ENCODE assay signal across 8 mouse cellular contexts in genomic region chr2:160741580-160741979, GRCm38 (mm10). TPM values are rescaled to one million over a fixed set of nuclear protein-coding genes. Genes with fewer than 3 reads are reported as not detected.
A peak's percentile ranks its signal among the peaks of the same experiment; 100 is the strongest.
DNase-seq lines count a peak whose midpoint lies in the region; ATAC-seq lines count a peak whose summit lies in the region.

No protein-coding gene starts in this region.

- H3K27me3 ChIP-seq in heart, embryonic 13.5 days (replicated peaks) = no peaks in the 10 kb centered on the region
- H3K27me3 ChIP-seq in megakaryocyte, embryonic 14.5 days (replicated peaks) = no peaks in the 10 kb centered on the region
- no peaks in the 10 kb centered on the region for H3K27me3 ChIP-seq in forebrain, embryonic 14.5 days (replicated peaks; ENCODE audit: control insufficient read depth, insufficient read depth, low read length)

- H3K36me3 ChIP-seq in heart, embryonic 13.5 days = peaks cover 25% of the 10 kb centered on the region
- H3K36me3 ChIP-seq in megakaryocyte, embryonic 14.5 days (replicated peaks; ENCODE audit: low read length) = peaks cover 49% of the 10 kb centered on the region
- H3K36me3 ChIP-seq in forebrain, embryonic 14.5 days (ENCODE audit: control insufficient read depth, insufficient read depth, low read length) = peaks cover 39% of the 10 kb centered on the region

- no peaks in the 10 kb centered on the region for H3K9me3 ChIP-seq in heart, embryonic 13.5 days
- no peaks in the 10 kb centered on the region for H3K9me3 ChIP-seq in megakaryocyte, embryonic 14.5 days
- no peaks in the 10 kb centered on the region for H3K9me3 ChIP-seq in forebrain, embryonic 14.5 days (replicated peaks; ENCODE audit: control insufficient read depth, low read length)

- H3K4me3 ChIP-seq in heart, embryonic 13.5 days = no peak overlapping the region
- H3K4me3 ChIP-seq in megakaryocyte, embryonic 14.5 days (replicated peaks) = peak overlapping the region; percentile 31
- H3K4me3 ChIP-seq in forebrain, embryonic 14.5 days (ENCODE audit: low read depth, low read length) = no peak overlapping the region

- no peak for DNase-seq in heart, postnatal 14 days
- no peak for DNase-seq in forebrain, embryonic 14.5 days (ENCODE audit: low spot score)
- peak; percentile 59 for DNase-seq in lung, postnatal 25 days (ENCODE audit: low spot score)
- no peak for DNase-seq in spleen, postnatal 4 days (ENCODE audit: low spot score in 2 of 2)

- WGBS in heart, embryonic 13.5 days = 56% methylated on average over 3 of the region's 3 CpGs
- whole genome bisulfite sequencing in forebrain, embryonic 14.5 days = 82% methylated on average over 3 of the region's 3 CpGs

- intact Hi-C loops in heart, postnatal 14 days (cut with DNase I) = no loop called here

- peaks cover 99% of the 10 kb centered on the region for H3K4me1 ChIP-seq in heart, embryonic 13.5 days
- peaks cover 97% of the 10 kb centered on the region for H3K4me1 ChIP-seq in megakaryocyte, embryonic 14.5 days
- H3K4me1 ChIP-seq in forebrain, embryonic 14.5 days (ENCODE audit: control insufficient read depth, insufficient read depth, low read length) = peaks cover 30% of the 10 kb centered on the region

- peak overlapping the region; percentile 79 for H3K27ac ChIP-seq in heart, embryonic 13.5 days (replicated peaks)
- peak overlapping the region; percentile 40 for H3K27ac ChIP-seq in forebrain, embryonic 14.5 days (ENCODE audit: low read depth, low read length)

- H3K4me2 ChIP-seq in heart, embryonic 13.5 days = no peak overlapping the region
- no peak overlapping the region for H3K4me2 ChIP-seq in forebrain, embryonic 14.5 days (ENCODE audit: low read length)

- H3K9ac ChIP-seq in heart, embryonic 13.5 days = no peak overlapping the region
- no peak overlapping the region for H3K9ac ChIP-seq in forebrain, embryonic 14.5 days (ENCODE audit: low read length)

- no peak for ATAC-seq in heart, embryonic 13.5 days (ENCODE audit: extremely low read depth, insufficient number of reproducible peaks, low FRiP score, low TSS enrichment)
- ATAC-seq in megakaryocyte, adult 5-6 weeks (ENCODE audit: poor library complexity, severe bottlenecking) = no peak
- ATAC-seq in forebrain, embryonic 14.5 days = no peak
- ATAC-seq in cerebellum, adult (ENCODE audit: insufficient number of reproducible peaks, low FRiP score, low TSS enrichment) = no peak

RNA-seq across cellular contexts. Expression of gene Plcg1, which starts 10.5 kb away (rescaled TPM):
- 25.5 and 29.4 TPM in 2 replicates for polyA plus RNA-seq in heart, embryonic 13.5 days (2015; fragmentation: Nextera tagmentation; extraction: Ambion mirVana)
- total RNA-seq in heart, postnatal 14 days (2021) = 10 to 100 TPM; 85.7 to 94.4 TPM
- polyA plus RNA-seq in megakaryocyte, embryonic 14.5 days (2012; ENCODE audit: insufficient read depth, low replicate concordance) = 4.1 and 10.7 TPM in 2 replicates
- 3.3 and 6.0 TPM in 2 replicates for total RNA-seq in megakaryocyte, adult 5-6 weeks (2015)
- 6.9 and 9.0 TPM in 2 replicates for total RNA-seq in megakaryocyte, adult 5-6 weeks (2017)
- polyA plus RNA-seq in forebrain, embryonic 14.5 days (2014; fragmentation: Nextera tagmentation; extraction: Ambion mirVana) = 40.2 and 48.7 TPM in 2 replicates
